ENCODE assay signal across 14 mouse cellular contexts in the genomic region with DNA sequence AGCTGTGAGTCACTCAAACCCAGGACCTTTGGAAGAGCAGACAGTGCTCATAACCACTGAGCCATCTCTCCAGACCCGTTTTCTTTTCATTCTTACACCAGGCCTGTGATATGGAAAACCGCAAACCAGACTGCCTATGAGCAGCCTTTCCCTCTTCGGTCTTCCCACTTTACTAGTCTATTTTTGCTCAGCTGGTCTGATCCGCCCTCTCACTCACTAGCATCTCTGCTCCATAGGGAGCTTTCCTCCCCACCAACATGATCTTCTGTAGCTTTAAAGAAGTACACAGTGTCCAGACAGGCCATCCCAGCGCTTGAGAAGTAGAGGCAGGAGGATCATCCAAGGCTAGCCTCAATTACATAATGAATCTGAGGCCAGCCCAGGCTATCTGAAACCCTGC. TPM values are rescaled to one million over a fixed set of nuclear protein-coding genes. Genes with fewer than 3 reads are reported as not detected.
DNase-seq lines count a peak whose midpoint lies in the region; ATAC-seq and TF ChIP-seq lines count a peak whose summit lies in the region.
"Had no signal": no experiment of that assay in that cellular context is flagged by ENCODE, and none has a peak within 500 bp of the region (broad histone marks: within the 10 kb centered on the region; RNA-seq: fewer than 3 reads in every experiment).

No protein-coding gene starts in this region.

- no peaks in the 10 kb centered on the region for H3K36me3 ChIP-seq in lung, embryonic 14.5 days (ENCODE audit: insufficient read depth)
- no peaks in the 10 kb centered on the region for H3K36me3 ChIP-seq in intestine, postnatal 0 days (ENCODE audit: control insufficient read depth, insufficient read depth)
- H3K36me3 ChIP-seq: forebrain, embryonic 12.5 days had no signal

- H3K4me1 ChIP-seq in lung, embryonic 14.5 days (ENCODE audit: insufficient read depth): peaks cover under 1% of the 10 kb centered on the region; the same call in 1 of the 2 replicates
- H3K4me1 ChIP-seq in intestine, postnatal 0 days (replicated peaks; ENCODE audit: control insufficient read depth, insufficient read depth, low read length): 0 out of 2 replicates have a peak, but pooled peaks cover 8% of the 10 kb centered on the region

- 75% methylated on average over 5 of the region's 5 CpGs for WGBS in lung, embryonic 14.5 days
- 47% methylated on average over 5 of the region's 5 CpGs for WGBS in intestine, postnatal 0 days

- no peaks in the 10 kb centered on the region for H3K9me3 ChIP-seq in lung, embryonic 14.5 days (ENCODE audit: low read depth, low read length)
- H3K9me3 ChIP-seq in intestine, postnatal 0 days (ENCODE audit: control insufficient read depth): no peaks in the 10 kb centered on the region
- H3K9me3 ChIP-seq: forebrain, embryonic 12.5 days had no signal

- TF ChIP-seq CTCF in lung, embryonic 14.5 days (IDR thresholded peaks at IDR 0.05; ENCODE audit: low read depth): no peak
- TF ChIP-seq CTCF in intestine, postnatal 0 days (IDR thresholded peaks at IDR 0.05; ENCODE audit: low read depth): no peak

- H3K4me3 ChIP-seq in lung, embryonic 14.5 days (ENCODE audit: low read depth, low read length): no peak overlapping the region
- H3K4me3 ChIP-seq in intestine, postnatal 0 days (ENCODE audit: low read depth, low read length): no peak overlapping the region

- no peaks in the 10 kb centered on the region for H3K27me3 ChIP-seq in lung, embryonic 14.5 days (ENCODE audit: insufficient read depth, low read length)
- H3K27me3 ChIP-seq in intestine, postnatal 0 days (replicated peaks; ENCODE audit: control insufficient read depth, insufficient read depth, low read length): no peaks in the 10 kb centered on the region

- H3K4me2 ChIP-seq in lung, embryonic 14.5 days: peak overlapping the region; percentile 49
- H3K4me2 ChIP-seq in intestine, postnatal 0 days (replicated peaks; ENCODE audit: low read depth): peak overlapping the region; percentile 63; the same call in 1 of the 2 replicates

- H3K27ac ChIP-seq in lung, embryonic 14.5 days (ENCODE audit: low read depth): peak overlapping the region; percentile 82
- H3K27ac ChIP-seq in intestine, postnatal 0 days (ENCODE audit: low read depth, low read length): peak overlapping the region; percentile 83; the same call in 1 of the 2 replicates
- H3K27ac ChIP-seq: forebrain, embryonic 12.5 days had no signal

- H3K9ac ChIP-seq in lung, embryonic 14.5 days: 0 out of 2 replicates have a peak overlapping the region, but pooled peaks have one; percentile 31
- H3K9ac ChIP-seq in intestine, postnatal 0 days (ENCODE audit: low read depth, low read length): no peak overlapping the region
- H3K9ac ChIP-seq: forebrain, embryonic 12.5 days had no signal

- no peak for DNase-seq in frontal cortex, postnatal 10 days (ENCODE audit: low spot score in 2 of 2)
- no peak for DNase-seq in lung, embryonic 14.5 days
- DNase-seq in lung, postnatal 10 days: no peak
- peak; percentile 38 for DNase-seq in telencephalon, adult 2 months (ENCODE audit: low read depth, low spot score)
- DNase-seq in adrenal gland, adult 18-20 months (ENCODE audit: low spot score in 2 of 2): no peak
- DNase-seq in layer of hippocampus, adult 9-11 months: no peak
- DNase-seq: cerebellum, postnatal 14 days; kidney, postnatal 36 days; right cerebral cortex, postnatal 14 days had no signal

- peak; percentile 92 for ATAC-seq in frontal cortex, adult (ENCODE audit: low TSS enrichment)
- ATAC-seq in lung, embryonic 14.5 days (ENCODE audit: insufficient read depth): no peak
- ATAC-seq in intestine, postnatal 0 days: no peak
- ATAC-seq: hindbrain, embryonic 16.5 days; midbrain, embryonic 16.5 days had no signal

RNA-seq across cellular contexts. Expression of gene Supt4a, which starts 28.4 kb away (rescaled TPM):
- 145 and 146 TPM in 2 replicates for polyA plus RNA-seq in lung, embryonic 14.5 days (2014; fragmentation: Nextera tagmentation; extraction: Ambion mirVana)
- 79.7 and 87.5 TPM in 2 replicates for polyA plus RNA-seq in intestine, postnatal 0 days (2015; fragmentation: Nextera tagmentation; extraction: Ambion mirVana)
- 10 to 100 TPM; 65.5 to 72.4 TPM for total RNA-seq in adrenal gland, adult 18-20 months (2021)

RNA-seq across cellular contexts. Expression of gene Rnf43, which starts 46.5 kb away (rescaled TPM):
- polyA plus RNA-seq in lung, embryonic 14.5 days (2014; fragmentation: Nextera tagmentation; extraction: Ambion mirVana): 18.0 and 21.5 TPM in 2 replicates
- 9.5 and 10.7 TPM in 2 replicates for polyA plus RNA-seq in intestine, postnatal 0 days (2015; fragmentation: Nextera tagmentation; extraction: Ambion mirVana)
- 1 to 10 TPM; 4.7 to 5.1 TPM for total RNA-seq in adrenal gland, adult 18-20 months (2021)

RNA-seq across cellular contexts. Expression of gene Tspoap1, which starts 51.4 kb away (rescaled TPM):
- polyA plus RNA-seq in lung, embryonic 14.5 days (2014; fragmentation: Nextera tagmentation; extraction: Ambion mirVana): 1.5 and 2.5 TPM in 2 replicates
- polyA plus RNA-seq in intestine, postnatal 0 days (2015; fragmentation: Nextera tagmentation; extraction: Ambion mirVana): 0.33 and 0.61 TPM in 2 replicates
- 1 to 10 TPM; 7.6 to 9.5 TPM for total RNA-seq in adrenal gland, adult 18-20 months (2021)
